Mouse (Mus musculus) c-Kit-positive CD71-positive TER-119-negative erythroid progenitor cells, embryonic 14.5 days (primary cell): ENCODE data around the gene Lgi4.

ENCODE experiments used
- DNase-seq: peaks from one replicate; pipeline ENCODE4 v3.0.0-alpha.2; 2013; ENCODE audit warnings: low read depth

The Lgi4 gene

GRCm38 (mm10) chr7:31076492-31076891, 17.4 kb downstream of the Lgi4 start, which contains the start of gene Fxyd3:
TSS of gene Fxyd3 (minus strand) at chr7:31076704.
- no peak for DNase-seq

GRCm38 (mm10) chr7:31077470-31077869, 18.3 kb downstream of the Lgi4 start:
- DNase-seq, result no peak

- DNase-seq, result no peak
These were observed 18.8 kb downstream of the Lgi4 start for GRCm38 (mm10) chr7:31077885-31078445.

- DNase-seq, result no peak
These were observed 20.5 kb downstream of the Lgi4 start for GRCm38 (mm10) chr7:31079670-31080069.

GRCm38 (mm10) chr7:31080611-31081010, 21.5 kb downstream of the Lgi4 start:
- no peak for DNase-seq

GRCm38 (mm10) chr7:31081106-31081505, 22.0 kb downstream of the Lgi4 start:
- DNase-seq, result no peak

- no peak for DNase-seq
These were observed 23.0 kb downstream of the Lgi4 start for GRCm38 (mm10) chr7:31082106-31082505.

- no peak for DNase-seq
These were observed 23.9 kb downstream of the Lgi4 start for GRCm38 (mm10) chr7:31082831-31083588.

- no peak for DNase-seq
These were observed 25.0 kb downstream of the Lgi4 start for GRCm38 (mm10) chr7:31084140-31084539.

GRCm38 (mm10) chr7:31085171-31085570, 26.0 kb downstream of the Lgi4 start:
- DNase-seq, result no peak

GRCm38 (mm10) chr7:31086175-31086755, 27.1 kb downstream of the Lgi4 start:
- no peak for DNase-seq

GRCm38 (mm10) chr7:31087262-31087661, 28.1 kb downstream of the Lgi4 start:
- no peak for DNase-seq

- no peak for DNase-seq
These were observed 29.1 kb downstream of the Lgi4 start for GRCm38 (mm10) chr7:31088206-31088605.

GRCm38 (mm10) chr7:31089721-31090120, 30.6 kb downstream of the Lgi4 start:
- DNase-seq, result no peak

GRCm38 (mm10) chr7:31094774-31095501, 35.8 kb downstream of the Lgi4 start:
- no peak for DNase-seq

GRCm38 (mm10) chr7:31096892-31097564, 37.9 kb downstream of the Lgi4 start:
- no peak for DNase-seq

GRCm38 (mm10) chr7:31097583-31098248, 38.6 kb downstream of the Lgi4 start:
- DNase-seq, result peak; percentile 59

- no peak for DNase-seq
These were observed 39.8 kb downstream of the Lgi4 start for GRCm38 (mm10) chr7:31098697-31099611.

GRCm38 (mm10) chr7:31099612-31099982, 40.5 kb downstream of the Lgi4 start:
- no peak for DNase-seq

GRCm38 (mm10) chr7:31100786-31101185, 41.6 kb downstream of the Lgi4 start:
- DNase-seq, result no peak
